Mouse (Mus musculus) embryonic fibroblast, embryonic 13.5 days (primary cell): Measurements from ENCODE around the gene Zgpat.

Experiments used
- CTCF ChIP-seq: IDR thresholded peaks from 2 replicates; pipeline ENCODE4 v1.5.1; 2011; ENCODE audit warnings: mild to moderate bottlenecking, control low read depth, low read length, moderate library complexity, borderline replicate concordance; ENCODE audit not compliant: insufficient read depth
- POLR2A ChIP-seq: IDR thresholded peaks from 2 replicates; pipeline ENCODE4 v1.6.1; 2011; ENCODE audit warnings: low read depth, mild to moderate bottlenecking, control low read depth, low read length, moderate library complexity

DNA sequence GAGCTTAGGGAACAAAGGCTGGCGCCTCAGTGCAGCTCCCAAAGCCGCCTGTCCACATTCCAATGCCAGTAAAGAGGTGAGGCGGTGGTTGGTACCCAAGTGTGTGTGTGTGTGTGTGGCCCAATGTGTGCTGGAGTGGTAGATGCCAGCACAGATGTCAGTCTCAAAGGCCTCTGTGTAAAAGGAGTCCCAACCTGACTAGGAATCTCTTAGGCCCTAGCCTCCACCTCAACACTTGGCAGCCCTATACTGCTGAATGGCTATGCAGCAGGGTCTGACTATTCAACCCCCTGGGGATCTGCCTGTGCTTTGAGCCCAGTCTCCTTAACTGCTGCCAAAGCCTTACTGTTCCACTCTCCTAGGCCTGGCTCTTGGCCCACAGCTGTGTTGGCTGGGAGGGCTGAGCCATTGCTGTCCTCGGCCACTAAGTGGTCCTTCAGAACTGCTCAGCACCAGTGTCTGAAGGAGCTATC, 20.2 kb downstream of the Zgpat start:
- TF ChIP-seq CTCF (no peak), POLR2A (no peak)
